Mouse (Mus musculus) brain, embryonic 18.5 days (tissue): ENCODE data around the gene Rdh5.

ENCODE experiments used
- DNase-seq: peaks from one replicate; pipeline ENCODE4 v3.0.0-alpha.2; 2012; ENCODE audit warnings: low read depth, low spot score

Rdh5 gene

GRCm38 (mm10) chr10:128904812-128905211 lies 17.9 kb downstream of the Rdh5 start:
- no peak for DNase-seq

- no peak for DNase-seq
These were observed 20.2 kb downstream of the Rdh5 start for GRCm38 (mm10) chr10:128902409-128902988.

DNA sequence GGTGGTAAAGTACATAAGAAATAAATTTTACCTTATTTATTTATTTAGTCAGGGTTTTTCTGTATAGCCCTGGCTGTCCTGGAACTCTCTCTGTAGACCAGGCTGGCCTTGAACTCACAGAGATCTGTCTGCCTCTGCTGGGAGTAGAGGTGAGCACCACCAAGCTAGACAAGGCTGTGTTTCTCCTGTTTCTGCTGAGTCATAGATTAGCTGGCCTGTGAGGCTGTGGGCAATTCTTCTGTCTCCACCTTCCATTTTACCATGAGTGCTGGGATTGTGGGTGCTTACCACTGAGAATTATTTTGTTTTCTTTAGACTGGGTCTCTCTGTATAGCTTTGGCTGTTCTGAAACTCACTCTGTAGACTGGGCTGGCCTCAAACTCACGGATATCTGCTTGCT lies 21.3 kb downstream of the Rdh5 start:
- no peak for DNase-seq

DNA sequence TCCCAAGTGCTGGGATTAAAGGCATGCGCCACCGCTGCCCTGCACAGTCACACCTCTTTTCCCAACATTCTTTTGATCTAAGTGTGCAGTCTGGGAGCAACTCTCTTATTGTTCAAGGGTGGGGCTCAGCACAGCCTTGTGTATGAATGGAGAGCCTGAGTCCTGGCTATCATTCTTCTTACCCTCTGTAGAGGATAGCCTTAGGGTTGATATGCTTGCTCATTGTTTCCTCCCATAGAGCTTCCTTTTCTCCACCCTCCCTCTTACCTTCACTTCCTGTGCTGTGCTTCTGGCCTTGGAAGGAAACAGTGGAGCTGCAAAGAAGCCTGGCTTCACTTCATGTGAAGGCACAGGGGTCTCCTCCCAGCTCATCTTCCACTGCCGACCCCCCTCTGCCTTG lies 22.0 kb downstream of the Rdh5 start, which contains the start of gene Cd63:
Gene Cd63, plus strand, starts transcription at position 292 of the 400 bp plus-strand sequence.
- no peak for DNase-seq

GRCm38 (mm10) chr10:128899759-128900490 lies 22.8 kb downstream of the Rdh5 start:
- no peak for DNase-seq

DNA sequence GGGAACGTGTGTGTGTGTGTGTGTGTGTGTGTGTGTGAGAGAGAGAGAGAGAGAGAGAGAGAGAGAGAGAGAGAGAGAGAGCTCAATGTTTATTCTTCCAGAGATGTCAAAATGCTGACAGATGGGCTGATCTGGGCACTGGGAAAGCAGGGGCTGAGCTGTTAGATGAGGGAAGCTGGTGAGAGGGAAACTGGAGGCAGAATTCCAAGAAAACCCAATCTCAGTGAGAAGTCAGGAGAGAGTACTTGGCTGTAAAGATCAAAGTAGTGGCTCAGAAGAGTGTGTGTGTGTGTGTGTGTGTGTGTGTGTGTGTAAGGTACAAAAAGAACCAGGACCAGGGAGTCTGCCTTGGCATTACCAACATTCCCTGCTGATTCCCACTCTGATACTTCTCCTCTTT lies 25.2 kb downstream of the Rdh5 start:
- DNase-seq = no peak

- DNase-seq = no peak
These were observed 25.9 kb downstream of the Rdh5 start for GRCm38 (mm10) chr10:128896807-128897206.

DNA sequence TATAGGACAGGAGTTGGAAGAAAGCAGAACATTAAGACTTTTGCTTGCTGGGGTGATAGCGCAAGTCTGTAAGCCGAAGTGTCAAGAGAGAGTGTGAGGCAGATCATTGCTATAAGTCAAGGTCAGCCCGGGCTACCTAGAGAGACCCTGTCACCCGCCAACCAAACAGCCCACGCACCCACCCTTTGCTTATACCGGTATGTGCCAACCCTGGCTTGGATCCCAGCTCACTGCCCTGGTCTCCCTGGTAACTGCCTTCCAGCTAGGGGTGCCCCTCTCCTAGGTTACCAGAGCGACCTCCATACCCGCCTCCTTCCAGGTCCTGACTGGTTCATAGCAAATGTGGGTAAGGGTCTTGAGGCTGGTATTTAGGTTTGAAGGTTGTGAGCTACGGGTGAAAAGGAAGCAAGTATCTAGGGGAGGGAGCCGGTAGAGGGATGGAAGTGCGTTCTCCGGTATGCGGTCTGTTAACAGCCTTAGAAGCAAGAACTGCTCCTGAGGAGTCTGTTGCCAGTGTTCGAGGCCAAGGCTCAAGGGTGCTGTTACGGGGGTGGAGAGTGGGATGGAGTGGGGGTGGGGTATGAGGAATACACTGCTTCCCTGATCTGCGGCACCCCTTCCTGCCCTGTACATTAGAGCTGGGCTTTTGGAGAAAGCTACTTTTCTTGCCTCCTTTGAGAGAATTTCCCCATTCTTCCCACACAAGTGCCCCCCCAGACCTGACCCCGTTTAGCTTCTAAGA lies 26.6 kb downstream of the Rdh5 start:
- no peak for DNase-seq

DNA sequence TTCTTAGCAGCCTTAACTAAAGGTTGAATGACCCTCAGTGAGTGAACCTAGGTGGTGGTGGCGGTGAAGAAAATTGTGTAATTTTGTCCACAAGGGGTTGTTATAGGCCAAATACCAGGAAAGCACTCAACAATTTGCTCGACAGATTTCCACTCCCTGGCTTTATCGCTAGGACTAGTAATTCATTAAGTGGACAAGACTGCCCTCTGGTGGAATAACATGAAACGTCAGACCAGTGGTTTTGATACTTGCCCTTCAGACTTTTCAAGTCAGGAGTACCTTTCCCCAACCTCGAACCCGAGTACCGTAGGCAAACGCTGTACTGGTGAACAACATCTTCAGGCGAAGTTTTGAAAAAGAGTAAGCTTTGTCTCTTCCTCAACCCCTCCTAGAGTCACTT lies 27.3 kb downstream of the Rdh5 start:
- no peak for DNase-seq

- DNase-seq = no peak
These were observed 30.4 kb downstream of the Rdh5 start for GRCm38 (mm10) chr10:128892246-128892645.

DNA sequence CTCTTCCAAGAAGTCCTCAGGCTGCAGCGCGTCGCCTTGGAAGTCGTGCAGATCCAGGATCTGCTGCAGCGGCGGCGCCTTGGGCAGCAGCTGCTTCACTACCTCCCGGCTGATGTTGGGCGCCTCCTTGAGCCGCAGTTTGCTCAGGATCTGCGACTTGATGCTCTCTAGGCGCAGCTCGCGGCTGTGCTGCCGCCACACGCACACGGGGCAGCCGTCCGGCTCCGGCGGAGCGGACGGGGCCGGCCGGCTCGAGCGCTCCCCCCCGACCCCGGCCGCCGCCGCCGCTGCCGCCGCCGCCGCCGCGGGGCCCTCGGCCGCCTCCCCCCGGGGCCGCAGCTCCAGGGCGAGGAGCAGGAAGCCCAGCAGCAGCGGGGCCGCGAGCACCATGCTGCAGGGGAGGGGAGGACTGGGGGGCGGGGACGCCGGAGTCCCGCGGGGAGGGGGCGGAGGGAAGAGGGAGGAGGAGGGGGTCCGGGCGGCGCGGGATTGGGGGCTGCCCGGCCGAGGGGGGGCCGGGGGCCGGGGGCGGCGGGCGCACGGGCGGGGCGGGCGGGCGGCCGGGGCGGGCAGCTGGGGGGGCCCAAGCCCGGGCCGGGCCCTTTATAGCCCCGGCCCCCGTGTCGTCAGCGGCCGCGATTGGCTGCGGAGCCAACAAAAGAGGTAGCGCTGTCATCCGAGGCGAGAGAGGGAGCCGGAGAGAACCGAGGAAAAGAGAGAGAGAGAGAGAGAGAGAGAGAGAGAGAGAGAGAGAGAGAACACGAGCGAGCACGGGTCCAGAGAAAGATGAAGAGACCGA lies 31.2 kb downstream of the Rdh5 start, which contains the start of gene Gdf11:
Gene Gdf11, minus strand, starts transcription at position 423 of the 799 bp plus-strand sequence.
- no peak for DNase-seq

DNA sequence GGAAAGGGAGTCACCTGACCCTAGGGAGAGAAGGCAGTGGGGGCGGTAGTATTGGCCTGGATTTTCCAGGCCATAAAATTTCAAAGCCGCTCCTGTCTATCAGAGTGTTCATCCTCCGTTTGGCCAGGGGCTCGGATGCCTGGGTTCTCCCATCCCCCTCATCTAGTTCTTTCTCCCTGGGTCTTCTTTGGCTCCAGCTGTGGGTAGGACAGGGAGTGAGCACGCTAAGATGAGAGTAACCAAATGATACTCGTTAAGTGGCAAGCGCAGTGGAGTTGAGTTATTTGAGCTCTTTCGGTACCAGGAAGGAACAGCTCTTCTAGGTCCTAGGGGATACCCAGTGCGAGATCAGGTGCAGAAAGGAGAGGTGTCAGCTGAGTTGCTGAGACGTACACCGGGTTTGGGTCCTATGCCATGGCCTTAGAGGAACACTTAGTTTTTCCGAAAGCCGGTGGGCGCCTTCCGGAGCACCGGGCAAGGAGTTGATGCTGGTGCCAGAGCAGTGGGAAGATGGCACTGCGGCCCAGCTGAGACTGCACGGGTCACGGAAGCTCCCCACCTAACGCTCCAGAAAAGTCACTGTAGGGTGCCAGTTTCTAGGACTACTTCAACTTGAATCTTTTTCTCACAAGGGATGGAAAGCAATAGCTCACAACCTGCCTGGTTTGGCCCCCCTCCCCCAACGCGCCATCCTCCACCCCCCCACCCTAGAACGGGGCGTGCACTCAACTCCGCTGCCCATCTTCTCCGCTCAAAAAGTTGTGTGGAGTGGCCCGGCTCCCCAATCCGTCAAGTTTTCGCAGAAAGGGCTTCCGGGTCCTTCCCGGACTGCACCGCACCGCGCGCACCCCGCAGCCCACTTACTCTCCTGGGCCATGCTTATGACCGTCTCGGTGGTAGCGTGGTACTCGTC lies 32.0 kb downstream of the Rdh5 start:
- no peak for DNase-seq

- DNase-seq = no peak
These were observed 32.8 kb downstream of the Rdh5 start for GRCm38 (mm10) chr10:128889846-128890245.

GRCm38 (mm10) chr10:128888941-128889827 lies 33.5 kb downstream of the Rdh5 start:
- DNase-seq = no peak

DNA sequence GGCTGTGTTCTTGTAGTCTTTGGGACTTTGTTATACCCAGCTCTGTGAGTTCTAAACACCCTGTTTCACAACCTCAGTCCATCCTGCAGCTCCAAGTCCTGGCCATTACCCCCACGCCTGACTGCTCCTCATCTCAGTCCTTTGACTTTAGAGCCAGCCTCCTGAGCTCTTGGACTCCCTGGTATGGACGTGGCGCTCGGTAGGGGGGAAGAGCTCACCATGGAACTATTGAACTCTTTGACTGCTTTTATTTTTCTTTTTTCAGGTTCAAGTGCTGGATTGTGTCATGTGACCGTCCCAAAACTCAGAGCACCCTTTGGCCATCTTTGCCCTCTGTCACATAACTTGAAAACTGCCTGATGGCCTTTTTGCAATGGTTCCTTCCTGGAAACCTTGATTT lies 40.6 kb downstream of the Rdh5 start:
- no peak for DNase-seq

DNA sequence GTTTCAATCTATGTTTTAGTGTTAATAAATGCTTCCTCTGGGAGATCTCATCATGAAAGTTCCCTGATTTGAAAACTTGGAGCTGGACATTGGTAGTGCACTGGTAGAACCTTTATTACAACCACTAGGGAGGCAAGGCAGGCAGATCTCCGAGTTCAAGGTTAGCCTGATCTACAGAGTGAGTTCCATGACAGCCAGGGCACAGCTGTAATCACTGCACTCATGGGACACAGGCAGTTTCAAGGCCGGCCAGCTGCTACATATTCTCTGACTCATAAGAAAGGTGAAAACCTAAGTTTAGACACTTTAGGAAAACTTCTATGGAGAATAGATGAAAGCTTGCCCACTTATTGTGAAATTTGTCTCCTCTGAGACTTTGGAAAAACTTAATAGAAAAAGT lies 43.9 kb downstream of the Rdh5 start:
- no peak for DNase-seq

DNA sequence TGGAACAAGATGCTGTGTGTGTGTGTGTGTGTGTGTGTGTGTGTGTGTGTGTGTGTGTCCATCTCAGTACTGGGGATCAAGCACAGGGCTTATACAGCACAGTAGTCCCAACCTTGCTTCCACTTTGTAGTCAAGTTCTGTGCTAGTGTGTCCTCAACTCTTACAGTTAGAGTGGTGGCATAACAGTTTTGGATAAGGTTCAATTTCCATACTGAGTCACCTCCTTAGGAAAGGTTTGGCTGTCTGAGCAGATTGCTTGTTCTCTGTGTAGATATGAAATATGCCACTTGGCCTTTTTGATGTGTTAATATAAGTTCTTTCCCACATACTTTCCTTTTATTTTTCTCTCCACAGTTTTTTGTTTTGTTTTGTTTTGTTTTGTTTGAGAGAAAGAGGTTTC lies 44.4 kb downstream of the Rdh5 start:
- no peak for DNase-seq

- DNase-seq = no peak
These were observed 52.3 kb downstream of the Rdh5 start for GRCm38 (mm10) chr10:128870341-128870740.

DNA sequence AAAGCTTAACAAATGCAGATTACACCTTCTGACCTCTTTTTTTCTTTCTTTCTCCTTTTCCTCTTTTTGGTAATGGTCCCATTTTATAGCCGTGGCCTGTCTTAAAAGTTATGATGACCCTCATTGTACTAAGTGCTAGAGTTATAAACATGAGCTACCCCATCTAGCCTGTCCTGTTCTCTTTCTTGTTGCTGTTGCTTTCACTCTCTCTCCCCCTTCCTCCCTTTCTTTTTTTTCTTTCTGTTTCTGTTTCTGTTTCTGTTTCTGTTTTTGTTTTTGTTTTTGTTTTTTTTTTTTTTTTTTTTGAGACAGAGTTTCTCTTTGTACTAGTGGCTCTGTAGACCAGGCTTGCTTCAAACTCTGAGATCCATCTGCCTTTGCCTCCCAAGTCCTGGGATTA lies 56.2 kb downstream of the Rdh5 start:
- no peak for DNase-seq

GRCm38 (mm10) chr10:128866042-128866441 lies 56.6 kb downstream of the Rdh5 start:
- DNase-seq = no peak
